ENCODE assay signal across 11 mouse cellular contexts in the genomic region with DNA sequence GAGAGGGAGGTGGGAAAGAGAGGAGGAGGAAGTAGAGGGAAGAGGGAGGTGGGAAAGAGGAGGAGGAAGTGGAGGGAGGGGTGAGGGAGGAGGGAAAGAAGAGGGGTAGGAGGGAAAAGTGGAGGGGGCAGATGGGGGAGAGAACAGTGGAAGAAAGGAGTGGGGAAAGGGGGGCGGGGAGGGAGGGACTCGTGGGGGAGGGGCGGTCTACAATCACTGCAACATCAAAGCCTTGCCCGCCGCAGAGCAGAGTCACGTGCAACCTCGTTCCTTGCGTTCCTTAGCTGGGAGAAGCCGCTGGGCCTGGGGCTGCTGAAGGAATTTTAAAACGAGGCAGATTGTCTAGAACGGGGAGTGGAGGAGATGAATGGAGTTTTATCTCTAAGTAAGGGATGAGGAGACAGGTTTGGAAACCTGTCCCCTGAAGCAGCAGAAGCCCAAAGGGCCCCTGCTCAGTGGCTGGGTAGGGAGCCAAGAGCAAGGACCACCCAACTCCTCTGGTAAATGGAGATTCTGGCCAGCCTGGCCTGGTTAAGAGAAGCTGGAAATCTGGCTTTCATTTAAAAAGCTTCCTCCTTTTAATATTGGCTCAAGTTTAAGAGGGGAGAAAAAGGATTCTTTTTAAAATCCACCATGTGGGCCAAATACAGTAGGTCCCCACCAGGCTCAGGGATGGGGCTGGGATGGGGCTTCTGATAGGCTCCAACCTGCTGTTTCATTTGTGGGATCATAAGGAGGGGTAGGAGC.
DNase-seq lines count a peak whose midpoint lies in the region; ATAC-seq and TF ChIP-seq lines count a peak whose summit lies in the region.
"Had no signal": no experiment of that assay in that cellular context is flagged by ENCODE, and none has a peak within 500 bp of the region (broad histone marks: within the 10 kb centered on the region; RNA-seq: fewer than 3 reads in every experiment).

No protein-coding gene starts in this region.

- H3K4me2 ChIP-seq in hindbrain, embryonic 12.5 days (replicated peaks), result peak overlapping the region; percentile 22
- peak overlapping the region; percentile 31 for H3K4me2 ChIP-seq in midbrain, embryonic 16.5 days (ENCODE audit: low read length)

- DNase-seq in kidney, postnatal 10 days, result peak; percentile 61
- no peak for DNase-seq in kidney, adult 2 months
- peak; percentile 90 for DNase-seq in embryo, embryonic 10 days (ENCODE audit: low spot score)
- DNase-seq in MN1 (ENCODE audit: low spot score), result no peak
- no peak for DNase-seq in layer of hippocampus, adult 9-10 months (ENCODE audit: low spot score)
- no peak for DNase-seq in layer of hippocampus, adult 18-20 months (ENCODE audit: low spot score in 2 of 2)
- DNase-seq: cerebellum, adult 2 months had no signal

- H3K27me3 ChIP-seq in kidney, adult 2 months (replicated peaks; ENCODE audit: control insufficient read depth, insufficient read depth, low read length), result no peaks in the 10 kb centered on the region
- peaks cover 49% of the 10 kb centered on the region for H3K27me3 ChIP-seq in hindbrain, embryonic 12.5 days
- no peaks in the 10 kb centered on the region for H3K27me3 ChIP-seq in midbrain, embryonic 16.5 days (ENCODE audit: control insufficient read depth, insufficient read depth, low read depth, low read length)

- no peak for TF ChIP-seq CTCF in kidney, adult 2 months (conservative IDR thresholded peaks at IDR 0.05; ENCODE audit: insufficient read depth, insufficient read length, low read depth, low read length)

- H3K9me3 ChIP-seq in hindbrain, embryonic 12.5 days (replicated peaks), result no peaks in the 10 kb centered on the region
- H3K9me3 ChIP-seq in midbrain, embryonic 16.5 days (replicated peaks; ENCODE audit: control insufficient read depth, low read length, poor library complexity, severe bottlenecking), result no peaks in the 10 kb centered on the region
- H3K9me3 ChIP-seq: G1E had no signal

- TF ChIP-seq POLR2A in kidney, adult 2 months (IDR thresholded peaks at IDR 0.05; ENCODE audit: low read depth, low read length), result no peak

- no peaks in the 10 kb centered on the region for H3K4me1 ChIP-seq in kidney, adult 2 months (ENCODE audit: control insufficient read depth, insufficient read depth, low read length)
- H3K4me1 ChIP-seq in hindbrain, embryonic 12.5 days, result peaks cover 96% of the 10 kb centered on the region
- peaks cover 93% of the 10 kb centered on the region for H3K4me1 ChIP-seq in midbrain, embryonic 16.5 days (ENCODE audit: control insufficient read depth, insufficient read depth, low read length)

- no peak for ATAC-seq in hindbrain, embryonic 12.5 days (ENCODE audit: low FRiP score)
- ATAC-seq in midbrain, embryonic 16.5 days, result peak; percentile 12; the same call in 1 of the 2 replicates

- 22% methylated on average over 10 of the region's 11 CpGs for WGBS in kidney, adult 2 months
- under 1% methylated on average over 9 of the region's 11 CpGs for WGBS in hindbrain, embryonic 12.5 days
- 5% methylated on average over 9 of the region's 11 CpGs for WGBS in midbrain, embryonic 16.5 days

- H3K9ac ChIP-seq in hindbrain, embryonic 12.5 days, result no peak overlapping the region
- no peak overlapping the region; the same call in 1 of the 2 replicates for H3K9ac ChIP-seq in midbrain, embryonic 16.5 days (ENCODE audit: low read depth, low read length)

- no peaks in the 10 kb centered on the region for H3K36me3 ChIP-seq in kidney, adult 2 months (ENCODE audit: control insufficient read depth, insufficient read depth, low read length)
- H3K36me3 ChIP-seq in hindbrain, embryonic 12.5 days, result no peaks in the 10 kb centered on the region
- H3K36me3 ChIP-seq in midbrain, embryonic 16.5 days (ENCODE audit: control insufficient read depth, insufficient read depth, low read length), result no peaks in the 10 kb centered on the region
- H3K36me3 ChIP-seq: G1E had no signal

- H3K27ac ChIP-seq in kidney, adult 2 months (ENCODE audit: insufficient read depth, low read depth, low read length), result no peak overlapping the region
- peak overlapping the region; percentile 60 for H3K27ac ChIP-seq in hindbrain, embryonic 12.5 days
- H3K27ac ChIP-seq in midbrain, embryonic 16.5 days (ENCODE audit: low read length), result peak overlapping the region; percentile 85
- H3K27ac ChIP-seq: macrophage had no signal

- H3K4me3 ChIP-seq in kidney, adult 2 months (ENCODE audit: insufficient read depth, low read depth, low read length), result no peak overlapping the region
- H3K4me3 ChIP-seq in hindbrain, embryonic 12.5 days, result no peak overlapping the region
- H3K4me3 ChIP-seq in midbrain, embryonic 16.5 days (ENCODE audit: low read depth, low read length), result no peak overlapping the region

Comparison
In these comparisons a context has a peak if more than half of its experiments do, and no peak if none do; other contexts are left out.
1. DNase-seq: peak in kidney, postnatal 10 days (single experiment) and embryo, embryonic 10 days (single experiment); none in kidney, adult 2 months (single experiment), MN1 (single experiment), layer of hippocampus, adult 9-10 months (single experiment) and layer of hippocampus, adult 18-20 months (0 of 2).